Mouse (Mus musculus): ENCODE measurements around the gene Tmem40. TPM values are rescaled to one million over a fixed set of nuclear protein-coding genes. Genes with fewer than 3 reads are reported as not detected.
A peak's percentile ranks its signal among the peaks of the same experiment; 100 is the strongest.

Tmem40 gene
- 0.78 and 0.84 TPM in 2 replicates for polyA plus RNA-seq (2015; fragmentation: Nextera tagmentation; extraction: Ambion mirVana)

DNA sequence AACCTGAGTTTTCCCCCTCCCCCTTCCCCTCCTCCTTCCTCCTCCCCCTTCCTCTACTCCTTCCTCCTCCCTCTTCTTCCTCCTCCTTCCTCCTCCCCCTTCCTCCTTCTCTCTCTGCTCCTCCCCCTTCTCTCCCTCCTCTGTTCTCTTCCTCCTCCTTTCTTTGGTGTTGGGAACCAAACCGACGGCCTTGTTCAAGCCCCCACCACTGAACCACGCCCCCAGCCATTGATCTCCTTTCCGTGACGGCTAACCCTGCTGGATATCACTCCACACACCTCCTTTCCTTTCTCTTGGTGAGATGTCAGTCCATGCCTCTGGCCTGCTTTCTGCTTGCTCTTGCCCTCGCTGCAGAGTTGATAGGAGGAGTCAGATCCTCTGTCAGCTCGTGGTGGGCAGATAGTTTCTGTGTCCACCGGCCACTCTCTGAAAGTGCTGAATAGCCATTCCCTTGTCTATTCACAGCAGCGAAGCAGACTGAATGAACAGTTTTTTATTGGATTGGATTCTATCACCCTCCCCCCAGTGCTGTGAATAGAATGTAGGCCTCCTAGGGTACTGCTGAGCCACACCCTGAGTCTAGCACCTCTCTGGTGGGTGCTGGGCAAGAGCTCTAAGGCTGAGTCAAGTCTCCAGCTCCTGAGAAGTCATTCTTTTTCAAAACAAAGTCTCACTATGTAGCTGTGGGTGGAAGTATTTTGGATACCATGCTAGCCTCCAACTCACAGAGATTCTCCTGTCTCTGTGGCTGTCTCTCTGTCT lies at the start of gene Tmem40:
Tmem40 (minus strand) TSS at position 416 of the 762 bp plus-strand sequence.
- Histone ChIP-seq H3K27ac (peak within 1 kb of the TSS; percentile 31; the same call in 1 of the 2 replicates), H3K9me3 (replicated peaks) (no peaks in the 10 kb centered on the region), H3K36me3 (ENCODE audit: poor library complexity, severe bottlenecking) (no peaks in the 10 kb centered on the region), H3K4me3 (no peak within 1 kb of the TSS), H3K4me1 (peaks cover 17% of the 10 kb centered on the region), H3K27me3 (no peaks in the 10 kb centered on the region), H3K9ac (no peak within 1 kb of the TSS), H3K4me2 (0 out of 2 replicates have a peak within 1 kb of the TSS, but pooled peaks have one; percentile 29)
- 2% methylated on average over 9 of the region's 9 CpGs for WGBS
- ATAC-seq, result no peak

- Histone ChIP-seq H3K27me3 (no peaks in the 10 kb centered on the region), H3K9ac (no peak overlapping the region), H3K9me3 (replicated peaks) (no peaks in the 10 kb centered on the region), H3K4me3 (no peak overlapping the region), H3K4me2 (no peak overlapping the region), H3K36me3 (ENCODE audit: poor library complexity, severe bottlenecking) (peaks cover 8% of the 10 kb centered on the region), H3K4me1 (peaks cover 13% of the 10 kb centered on the region), H3K27ac (no peak overlapping the region)
- WGBS, result 77% methylated on average over 8 of the region's 8 CpGs
- ATAC-seq, result no peak
These were observed 49.4 kb upstream of the Tmem40 start for GRCm38 (mm10) chr6:115811606-115812005.

GRCm38 (mm10) chr6:115808488-115809231 lies 46.5 kb upstream of the Tmem40 start, which contains the start of gene Rpl32:
Rpl32 (minus strand) TSS chr6:115808747.
- H3K27ac ChIP-seq, result peak within 1 kb of the TSS; percentile 97
- peaks cover 37% of the 10 kb centered on the region for H3K36me3 ChIP-seq (ENCODE audit: poor library complexity, severe bottlenecking)
- under 1% methylated on average over 43 of the region's 47 CpGs for WGBS
- no peaks in the 10 kb centered on the region for H3K27me3 ChIP-seq
- peak; percentile 92 for ATAC-seq
- peak within 1 kb of the TSS; percentile 99 for H3K9ac ChIP-seq
- peak within 1 kb of the TSS; percentile 75 for H3K4me2 ChIP-seq
- peak within 1 kb of the TSS; percentile 97 for H3K4me3 ChIP-seq
- no peaks in the 10 kb centered on the region for H3K9me3 ChIP-seq (replicated peaks)
- peaks cover 27% of the 10 kb centered on the region for H3K4me1 ChIP-seq

GRCm38 (mm10) chr6:115808196-115808487 lies 45.9 kb upstream of the Tmem40 start:
- peak overlapping the region; percentile 97 for H3K4me3 ChIP-seq
- peaks cover 27% of the 10 kb centered on the region for H3K4me1 ChIP-seq
- peak; percentile 11; the same call in 1 of the 2 replicates for ATAC-seq
- WGBS, result under 1% methylated on average over 22 of the region's 22 CpGs
- no peaks in the 10 kb centered on the region for H3K27me3 ChIP-seq
- H3K36me3 ChIP-seq (ENCODE audit: poor library complexity, severe bottlenecking), result peaks cover 41% of the 10 kb centered on the region
- peak overlapping the region; percentile 97 for H3K27ac ChIP-seq
- peak overlapping the region; percentile 99 for H3K9ac ChIP-seq
- no peaks in the 10 kb centered on the region for H3K9me3 ChIP-seq (replicated peaks)
- peak overlapping the region; percentile 75 for H3K4me2 ChIP-seq

- Histone ChIP-seq H3K4me1 (peaks cover 27% of the 10 kb centered on the region), H3K9me3 (replicated peaks) (no peaks in the 10 kb centered on the region), H3K27me3 (no peaks in the 10 kb centered on the region), H3K36me3 (ENCODE audit: poor library complexity, severe bottlenecking) (peaks cover 46% of the 10 kb centered on the region), H3K9ac (peak overlapping the region; percentile 99), H3K4me2 (peak overlapping the region; percentile 75), H3K27ac (peak overlapping the region; percentile 97), H3K4me3 (peak overlapping the region; percentile 97)
- WGBS, result 3% methylated on average over 15 of the region's 15 CpGs
- ATAC-seq, result no peak
These were observed 45.4 kb upstream of the Tmem40 start for GRCm38 (mm10) chr6:115807464-115808195.

- Histone ChIP-seq H3K9ac (no peak overlapping the region), H3K4me2 (no peak overlapping the region), H3K27me3 (no peaks in the 10 kb centered on the region), H3K9me3 (replicated peaks) (no peaks in the 10 kb centered on the region), H3K27ac (no peak overlapping the region), H3K36me3 (ENCODE audit: poor library complexity, severe bottlenecking) (peaks cover 75% of the 10 kb centered on the region), H3K4me1 (peaks cover 27% of the 10 kb centered on the region), H3K4me3 (no peak overlapping the region)
- no peak for ATAC-seq
- WGBS, result 66% methylated on average over 10 of the region's 10 CpGs
These were observed 42.4 kb upstream of the Tmem40 start for GRCm38 (mm10) chr6:115804432-115805192.

- 50% methylated on average over 16 of the region's 16 CpGs for WGBS
- Histone ChIP-seq H3K27me3 (no peaks in the 10 kb centered on the region), H3K36me3 (ENCODE audit: poor library complexity, severe bottlenecking) (peaks cover 83% of the 10 kb centered on the region), H3K9me3 (replicated peaks) (no peaks in the 10 kb centered on the region), H3K9ac (no peak overlapping the region), H3K4me2 (no peak overlapping the region), H3K4me1 (peaks cover 27% of the 10 kb centered on the region), H3K27ac (peak overlapping the region; percentile 46), H3K4me3 (no peak overlapping the region)
- peak; percentile 28; the same call in 1 of the 2 replicates for ATAC-seq
These were observed 41.6 kb upstream of the Tmem40 start for GRCm38 (mm10) chr6:115803541-115804382.

GRCm38 (mm10) chr6:115801811-115802210 lies 39.6 kb upstream of the Tmem40 start:
- ATAC-seq, result no peak

DNA sequence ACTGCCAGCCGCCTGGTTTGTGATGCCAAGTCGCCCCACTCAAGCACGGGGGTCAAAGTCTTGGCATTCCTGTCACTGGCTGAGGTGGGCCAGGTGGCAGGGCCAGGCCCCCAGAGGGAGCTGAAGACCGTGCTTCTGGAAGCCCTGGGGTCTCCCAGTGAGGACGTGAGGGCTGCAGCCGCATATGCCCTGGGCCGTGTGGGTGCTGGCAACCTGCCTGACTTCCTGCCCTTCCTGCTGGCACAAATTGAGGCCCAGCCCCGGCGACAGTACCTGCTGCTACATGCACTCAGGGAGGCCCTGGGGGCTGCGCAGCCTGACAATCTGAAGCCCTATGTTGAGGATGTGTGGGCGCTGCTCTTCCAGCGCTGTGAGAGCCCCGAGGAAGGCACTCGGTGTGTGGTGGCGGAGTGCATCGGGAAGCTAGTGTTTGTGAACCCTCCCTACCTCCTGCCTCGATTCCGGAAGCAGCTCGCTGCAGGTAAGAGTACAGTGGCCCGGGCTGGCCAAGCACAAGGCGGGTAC lies 30.5 kb upstream of the Tmem40 start:
- no peaks in the 10 kb centered on the region for H3K4me1 ChIP-seq
- ATAC-seq, result no peak
- 90% methylated on average over 21 of the region's 21 CpGs for WGBS

More at GRCm38 (mm10) chr6:115801811-115802210, 39.6 kb upstream of the Tmem40 start:
- H3K9me3 ChIP-seq (replicated peaks), result no peaks in the 10 kb centered on the region
- H3K4me3 ChIP-seq, result no peak overlapping the region
- peaks cover 97% of the 10 kb centered on the region for H3K36me3 ChIP-seq (ENCODE audit: poor library complexity, severe bottlenecking)
- H3K27me3 ChIP-seq, result no peaks in the 10 kb centered on the region
- H3K9ac ChIP-seq, result no peak overlapping the region
- no peak overlapping the region for H3K27ac ChIP-seq
- H3K4me2 ChIP-seq, result no peak overlapping the region
- 93% methylated on average over 3 of the region's 3 CpGs for WGBS
- peaks cover 17% of the 10 kb centered on the region for H3K4me1 ChIP-seq

GRCm38 (mm10) chr6:115791842-115792686 lies 29.9 kb upstream of the Tmem40 start:
- no peak overlapping the region for H3K4me2 ChIP-seq
- peaks cover 100% of the 10 kb centered on the region for H3K36me3 ChIP-seq (ENCODE audit: poor library complexity, severe bottlenecking)
- ATAC-seq, result no peak
- H3K9me3 ChIP-seq (replicated peaks), result no peaks in the 10 kb centered on the region
- no peaks in the 10 kb centered on the region for H3K27me3 ChIP-seq
- no peak overlapping the region for H3K9ac ChIP-seq
- WGBS, result 88% methylated on average over 34 of the region's 34 CpGs
- H3K4me1 ChIP-seq, result no peaks in the 10 kb centered on the region
- H3K4me3 ChIP-seq, result no peak overlapping the region
- no peak overlapping the region for H3K27ac ChIP-seq

More for the DNA sequence above, 30.5 kb upstream of the Tmem40 start:
- H3K4me3 ChIP-seq, result no peak overlapping the region
- H3K36me3 ChIP-seq (ENCODE audit: poor library complexity, severe bottlenecking), result peaks cover 100% of the 10 kb centered on the region
- H3K4me2 ChIP-seq, result no peak overlapping the region
- no peaks in the 10 kb centered on the region for H3K9me3 ChIP-seq (replicated peaks)
- H3K9ac ChIP-seq, result no peak overlapping the region
- H3K27ac ChIP-seq, result peak overlapping the region; percentile 37; the same call in 1 of the 2 replicates
- H3K27me3 ChIP-seq, result no peaks in the 10 kb centered on the region
